Mouse (Mus musculus) myocyte (in vitro differentiated cells): Measurements from ENCODE around the gene Peli3.

Experiments
- MAX ChIP-seq: IDR thresholded peaks from one replicate; pipeline ENCODE4 v1.6.1; 2011; ENCODE audit warnings: low read depth, mild to moderate bottlenecking, control low read depth
- MYOG ChIP-seq, 3 experiments: IDR thresholded peaks; one replicate each; pipeline ENCODE4 v1.6.1; 2011; ENCODE audit warnings: control low read depth in 2 of 3, low read depth in 2 of 3, mild to moderate bottlenecking in 2 of 3; ENCODE audit not compliant: insufficient read length in 2 of 3, control insufficient read depth in 1 of 3, insufficient read depth in 1 of 3
- POLR2A ChIP-seq: IDR thresholded peaks from one replicate; pipeline ENCODE4 v1.6.1; 2011; ENCODE audit warnings: low read depth, mild to moderate bottlenecking, control low read depth, moderate library complexity; ENCODE audit not compliant: insufficient read length
- REST ChIP-seq: IDR thresholded peaks from one replicate; pipeline ENCODE4 v1.6.1; 2011; ENCODE audit warnings: mild to moderate bottlenecking, control low read depth, moderate library complexity; ENCODE audit not compliant: insufficient read depth, insufficient read length

DNA sequence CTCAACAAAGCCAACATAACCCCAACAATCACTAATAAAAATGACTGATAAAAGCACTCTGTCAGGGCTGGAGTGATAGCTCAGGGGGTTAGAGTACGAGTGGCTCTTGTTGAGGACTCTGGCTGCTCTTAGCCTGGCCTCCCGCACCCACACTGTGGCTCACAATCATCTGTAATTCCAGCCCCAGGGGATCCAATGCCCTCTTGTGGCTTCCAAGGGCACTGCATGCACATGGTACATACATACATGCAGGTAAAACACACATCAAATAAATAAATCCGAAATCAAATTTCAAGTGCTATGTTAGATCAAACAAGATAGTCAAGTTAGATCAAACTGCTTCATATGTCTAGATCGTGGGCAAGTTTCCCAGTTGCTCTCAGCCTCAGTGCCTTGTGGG is 34.8 kb downstream of the Peli3 start:
- TF ChIP-seq MYOG (IDR thresholded peaks at IDR 0.05; ENCODE audit: control insufficient read depth in 1 of 3, insufficient read depth in 1 of 3, insufficient read length in 2 of 3, low read depth in 2 of 3) (no peak), POLR2A (no peak), REST (no peak), MAX (no peak)
